Mouse (Mus musculus) liver, adult 2 months (tissue): ENCODE data around the gene Abi2. TPM values are rescaled to one million over a fixed set of nuclear protein-coding genes. Genes with fewer than 3 reads are reported as not detected.

Experiments
- DNase-seq: peaks from one replicate; pipeline ENCODE4 v3.0.0-alpha.2; 2011; ENCODE audit warnings: low read depth, low spot score; ENCODE audit errors: extremely low read depth
- H3K27ac ChIP-seq: fragments of 200-500 bp; replicated peaks from 2 replicates; pipeline ENCODE4 v1.5.1; 2012; ENCODE audit warnings: low read depth, mild to moderate bottlenecking, control low read depth, inconsistent platforms, low read length; ENCODE audit not compliant: insufficient read depth
- H3K27me3 ChIP-seq: fragments of 200-500 bp; 2 replicates; pipeline ENCODE4 v1.6.1; 2012; ENCODE audit warnings: mild to moderate bottlenecking, moderate library complexity, low read length, inconsistent platforms; ENCODE audit not compliant: control insufficient read depth, insufficient read depth
- H3K36me3 ChIP-seq: fragments of 200-500 bp; 2 replicates; pipeline ENCODE4 v1.6.1; 2012; ENCODE audit warnings: low read length, inconsistent platforms; ENCODE audit not compliant: control insufficient read depth, insufficient read depth
- H3K4me1 ChIP-seq: fragments of 200-500 bp; 2 replicates; pipeline ENCODE4 v1.6.1; 2011; ENCODE audit warnings: low read length; ENCODE audit not compliant: control insufficient read depth, insufficient read depth
- H3K4me3 ChIP-seq: fragments of 200-500 bp; 2 replicates; pipeline ENCODE4 v1.5.1; 2011; ENCODE audit warnings: low read depth, mild to moderate bottlenecking, control low read depth, low read length, moderate library complexity; ENCODE audit not compliant: insufficient read depth
- H3K79me2 ChIP-seq: fragments of 200-500 bp; 2 replicates; pipeline ENCODE4 v1.6.1; 2012; ENCODE audit warnings: inconsistent platforms, mild to moderate bottlenecking, low read length, moderate library complexity; ENCODE audit not compliant: control insufficient read depth, insufficient read depth
- H3K9ac ChIP-seq: fragments of 200-500 bp; 2 replicates; pipeline ENCODE4 v1.6.1; 2012; ENCODE audit warnings: low read depth, mild to moderate bottlenecking, control low read depth, inconsistent platforms, low read length
- CTCF ChIP-seq: fragments of 200-500 bp; IDR thresholded peaks from 2 replicates; pipeline ENCODE4 v1.5.1; 2011; ENCODE audit warnings: low read depth, low read length, control low read depth
- POLR2A ChIP-seq: fragments of 200-500 bp; IDR thresholded peaks from 2 replicates; pipeline ENCODE4 v1.6.1; 2011; ENCODE audit warnings: low read length, control low read depth; ENCODE audit not compliant: insufficient read depth; ENCODE audit errors: extremely low read depth
- WGBS: fragments of 180-500 bp; shearing (Covaris S2); methylation state at CpG from one replicate; pipeline ENCODE4 v1.1.7; 2018; 5-methylcytosine and 5-hydroxymethylcytosine counted together
- polyA plus RNA-seq: library from polyadenylated mRNA; depleted of rRNA; stranded (reverse); fragments of >200 nt; gene quantifications from 2 replicates; pipeline ENCODE4 v1.2.3, GENCODE M21; 2012; rRNA removed
- total RNA-seq: library from RNA; depleted of rRNA; stranded (reverse); fragments of >200 nt; gene quantifications from 2 replicates; pipeline ENCODE4 v1.2.3, GENCODE M21; 2014; rRNA removed

Abi2 gene
- total RNA-seq (2.2 and 3.7 TPM in 2 replicates), polyA plus RNA-seq (0.41 and 0.62 TPM in 2 replicates)

DNA sequence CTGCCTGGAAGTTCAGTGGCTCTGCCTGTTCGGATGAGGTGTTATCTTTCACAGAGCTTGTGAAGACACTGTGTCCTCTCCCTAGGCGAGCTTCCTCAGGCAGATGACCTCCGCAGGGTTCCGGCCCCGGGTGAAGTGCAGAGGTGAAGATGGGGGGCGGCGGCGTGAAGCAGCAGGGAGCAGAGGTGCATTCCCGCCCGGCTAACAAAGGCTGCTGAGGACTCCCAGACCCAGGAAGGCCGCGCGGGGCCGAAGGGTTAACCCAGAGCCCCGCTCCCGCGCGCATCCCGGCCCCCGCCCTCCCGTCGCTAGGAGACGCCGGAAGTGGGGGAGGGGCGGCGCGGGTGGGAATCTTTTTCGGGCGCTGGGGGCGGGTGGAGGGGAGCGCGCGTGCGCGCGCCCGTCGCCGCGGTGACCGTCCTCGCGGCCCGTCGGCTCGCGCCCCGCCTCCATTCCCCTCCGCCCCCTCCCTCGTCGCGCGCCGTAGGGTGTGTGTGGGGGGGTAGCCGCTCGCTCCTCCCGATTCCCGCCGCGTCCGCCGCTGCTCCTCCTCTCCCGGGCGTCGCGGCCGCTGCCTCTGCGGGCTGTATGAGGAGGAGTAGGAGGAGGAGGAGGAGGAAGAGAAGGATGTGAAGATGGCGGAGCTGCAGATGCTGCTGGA lies at the start of gene Abi2:
TSS of gene Abi2 (plus strand) at position 452 of the 661 bp plus-strand sequence.
- H3K4me1 ChIP-seq = 0 out of 2 replicates have a peak, but pooled peaks cover 3% of the 10 kb centered on the region
- WGBS = under 1% methylated on average over 53 of the region's 69 CpGs
- H3K27ac ChIP-seq = peak within 1 kb of the TSS; percentile 45
- peaks cover 2% of the 10 kb centered on the region; the same call in 1 of the 2 replicates for H3K79me2 ChIP-seq
- peak; percentile 24 for DNase-seq
- no peaks in the 10 kb centered on the region for H3K27me3 ChIP-seq
- TF ChIP-seq CTCF = no peak
- H3K9ac ChIP-seq = peak within 1 kb of the TSS; percentile 81
- peak within 1 kb of the TSS; percentile 85 for H3K4me3 ChIP-seq
- no peaks in the 10 kb centered on the region for H3K36me3 ChIP-seq

DNA sequence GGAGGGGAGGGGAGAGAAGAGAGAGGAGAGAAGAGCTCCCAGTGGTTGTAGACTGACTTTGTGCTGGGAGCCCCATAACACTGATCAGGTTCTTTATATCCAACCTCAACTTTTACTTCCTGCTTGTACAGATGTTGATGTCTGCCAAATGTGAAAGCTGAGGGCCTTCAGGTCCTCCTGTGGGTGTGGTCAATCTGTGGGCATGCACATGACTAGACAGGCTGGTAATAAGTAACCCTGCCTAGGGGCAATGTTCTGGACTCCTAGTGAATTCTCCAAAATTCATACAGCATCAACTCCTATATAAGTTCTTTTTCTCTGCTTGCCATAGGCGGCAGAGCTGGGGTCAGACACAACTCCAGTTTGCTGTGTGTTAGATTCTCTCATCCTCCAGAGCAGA lies 47.8 kb upstream of the Abi2 start:
- WGBS = 100% methylated on average over 1 of the region's 1 CpGs
- H3K4me3 ChIP-seq = no peak overlapping the region
- DNase-seq = no peak
- no peaks in the 10 kb centered on the region for H3K4me1 ChIP-seq
- H3K9ac ChIP-seq = no peak overlapping the region
- H3K27me3 ChIP-seq = no peaks in the 10 kb centered on the region
- no peaks in the 10 kb centered on the region for H3K79me2 ChIP-seq
- TF ChIP-seq CTCF (no peak), POLR2A (no peak)
- peaks cover 8% of the 10 kb centered on the region; the same call in 1 of the 2 replicates for H3K36me3 ChIP-seq
- no peak overlapping the region for H3K27ac ChIP-seq

DNA sequence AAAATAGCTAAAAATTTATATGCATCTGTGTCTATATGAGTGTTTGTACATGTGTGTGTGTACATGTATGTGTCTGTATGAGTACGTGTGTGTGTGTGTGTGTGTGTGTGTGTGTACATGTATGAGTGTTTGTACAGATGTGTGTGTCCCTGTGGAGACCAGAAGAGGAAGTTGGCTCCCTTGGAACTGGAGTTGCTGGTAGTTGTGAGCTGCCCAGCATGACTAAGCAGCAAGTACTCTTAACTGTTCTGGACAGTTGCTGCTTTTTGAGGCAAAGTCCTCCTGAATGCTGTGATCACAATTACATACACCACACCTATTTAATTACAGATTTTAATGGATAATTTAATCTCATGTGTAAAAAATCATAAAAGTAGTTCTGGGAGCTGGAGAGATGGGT lies 32.9 kb upstream of the Abi2 start:
- WGBS = 96% methylated on average over 1 of the region's 1 CpGs
- Histone ChIP-seq H3K4me3 (no peak overlapping the region), H3K27me3 (no peaks in the 10 kb centered on the region), H3K4me1 (no peaks in the 10 kb centered on the region), H3K27ac (no peak overlapping the region), H3K36me3 (peaks cover 17% of the 10 kb centered on the region), H3K9ac (no peak overlapping the region), H3K79me2 (no peaks in the 10 kb centered on the region)
- DNase-seq = no peak
- TF ChIP-seq CTCF (no peak), POLR2A (no peak)

DNA sequence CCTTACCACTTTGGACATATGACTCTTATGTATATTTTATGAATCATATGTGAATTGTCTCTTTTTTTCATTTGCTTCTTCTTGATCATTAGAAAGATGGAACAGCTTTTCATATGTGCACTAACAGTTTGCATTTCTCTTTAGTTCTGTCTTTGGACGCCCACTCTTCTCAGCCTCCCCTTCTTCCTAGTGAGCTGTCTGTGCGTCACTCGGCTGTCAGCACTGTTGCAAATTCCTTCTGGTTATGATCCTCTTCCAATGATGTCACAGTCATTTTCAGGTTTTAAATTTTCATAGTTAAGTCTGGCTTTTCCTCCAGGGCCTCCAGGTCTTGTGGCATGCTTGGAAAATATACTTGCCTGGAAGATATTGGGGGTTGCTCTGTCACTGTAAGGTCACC lies 27.5 kb upstream of the Abi2 start:
- Histone ChIP-seq H3K4me3 (no peak overlapping the region), H3K27ac (no peak overlapping the region), H3K79me2 (no peaks in the 10 kb centered on the region), H3K9ac (no peak overlapping the region), H3K36me3 (peaks cover 12% of the 10 kb centered on the region), H3K27me3 (no peaks in the 10 kb centered on the region), H3K4me1 (no peaks in the 10 kb centered on the region)
- no peak for DNase-seq
- 94% methylated on average over 3 of the region's 3 CpGs for WGBS
- TF ChIP-seq CTCF (no peak), POLR2A (no peak)

DNA sequence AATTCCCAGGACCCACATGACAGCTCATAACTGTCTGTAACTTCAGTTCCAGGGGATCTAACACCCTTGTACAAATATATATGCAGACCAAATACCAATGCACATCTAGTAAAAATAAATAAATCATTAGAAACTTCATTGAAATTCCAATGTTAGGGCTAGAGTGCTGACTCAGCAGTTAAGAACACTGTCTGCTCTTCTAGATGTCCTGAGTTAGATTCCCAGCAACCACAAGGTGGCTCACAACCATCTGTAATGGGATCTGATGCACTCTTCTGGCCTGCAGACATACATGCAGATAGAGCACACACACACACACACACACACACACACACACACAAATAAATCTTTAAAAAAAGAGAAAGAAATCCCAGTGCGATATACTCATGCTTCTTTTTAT lies 4.6 kb upstream of the Abi2 start:
- Histone ChIP-seq H3K9ac (no peak overlapping the region), H3K27ac (no peak overlapping the region), H3K79me2 (no peaks in the 10 kb centered on the region), H3K4me1 (no peaks in the 10 kb centered on the region), H3K36me3 (no peaks in the 10 kb centered on the region), H3K27me3 (no peaks in the 10 kb centered on the region), H3K4me3 (no peak overlapping the region)
- peak; percentile 40 for DNase-seq
- WGBS = 100% methylated on average over 1 of the region's 1 CpGs
- no peak for TF ChIP-seq POLR2A
- TF ChIP-seq CTCF = 0 out of 2 replicates have a peak, but pooled peaks have one; percentile 6

DNA sequence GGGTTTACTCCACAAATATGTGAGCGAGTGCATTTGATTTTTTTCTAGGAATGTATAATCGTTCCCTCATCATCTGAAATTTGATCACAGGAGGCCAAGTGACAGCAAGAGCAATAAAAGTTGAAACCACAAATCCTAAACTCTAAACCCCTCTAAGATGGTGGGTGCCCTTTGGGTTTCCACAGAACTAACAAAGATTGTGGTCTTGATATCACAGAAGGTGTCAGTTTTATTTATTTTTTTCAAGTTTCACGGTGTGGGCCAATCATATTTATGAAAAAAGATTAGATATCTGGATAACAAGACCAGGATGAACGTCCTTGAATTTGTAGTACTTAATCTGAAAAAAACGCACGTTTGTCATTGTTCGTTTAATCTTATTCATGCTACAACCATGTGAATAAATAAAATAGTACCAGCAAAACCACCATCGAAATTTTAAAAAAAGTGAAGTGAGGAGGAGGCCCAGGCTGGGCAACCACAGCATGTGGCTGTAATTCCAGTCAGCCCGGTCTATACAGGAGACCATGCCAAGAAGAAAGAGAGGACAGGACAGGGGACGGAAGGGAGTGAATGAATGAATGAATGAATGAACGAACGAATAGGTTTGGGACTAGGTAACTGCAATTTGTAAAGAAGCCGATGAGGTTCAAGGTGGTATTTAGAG lies 785 bp upstream of the Abi2 start:
- WGBS = 38% methylated on average over 13 of the region's 13 CpGs
- Histone ChIP-seq H3K27ac (no peak overlapping the region), H3K9ac (peak overlapping the region; percentile 68), H3K27me3 (no peaks in the 10 kb centered on the region), H3K36me3 (no peaks in the 10 kb centered on the region), H3K4me1 (0 out of 2 replicates have a peak, but pooled peaks cover 3% of the 10 kb centered on the region), H3K4me3 (peak overlapping the region; percentile 85; the same call in 1 of the 2 replicates), H3K79me2 (peaks cover 2% of the 10 kb centered on the region; the same call in 1 of the 2 replicates)
- TF ChIP-seq CTCF (no peak), POLR2A (no peak)
- DNase-seq = no peak
